Mouse (Mus musculus) lung, postnatal 0 days (tissue): ENCODE measurements at regions not wholly inside any gene's neighbourhood (a gene's known extent, or its start where the extent isn't known, plus 50 kb on each side); places are given as distances from the start of the nearest gene placed in this dataset.

Experiments
- ATAC-seq: fragments of 200-750 bp; cut with Nextera tagmentation; 2 replicates; pipeline ENCODE4 v1.8.0; 2017; ENCODE audit warnings: moderate library complexity
- DNase-seq: peaks from one replicate; pipeline ENCODE4 v3.0.0-alpha.2; 2016; ENCODE audit warnings: low spot score
- H3K27ac ChIP-seq: fragments of 300-500 bp; sonication (generic); 2 replicates; pipeline ENCODE4 v1.5.1; 2014; ENCODE audit warnings: antibody characterized with exemption, mild to moderate bottlenecking, low read length, mixed read lengths
- H3K27me3 ChIP-seq: fragments of 300-500 bp; sonication (generic); replicated peaks from 2 replicates; pipeline ENCODE4 v1.6.1; 2014; ENCODE audit warnings: low read length, mixed read lengths; ENCODE audit not compliant: insufficient read depth
- H3K36me3 ChIP-seq: fragments of 300-500 bp; sonication (generic); 2 replicates; pipeline ENCODE4 v1.6.1; 2014; ENCODE audit warnings: low read length, mixed read lengths; ENCODE audit not compliant: insufficient read depth
- H3K4me1 ChIP-seq: fragments of 300-500 bp; sonication (generic); 2 replicates; pipeline ENCODE4 v1.6.1; 2014; ENCODE audit warnings: antibody characterized with exemption, low read depth, low read length, mixed read lengths; ENCODE audit not compliant: insufficient read depth
- H3K4me2 ChIP-seq: fragments of 300-500 bp; sonication (generic); replicated peaks from 2 replicates; pipeline ENCODE4 v1.6.1; 2014; ENCODE audit warnings: low read depth, mild to moderate bottlenecking, low read length, moderate library complexity, mixed read lengths
- H3K4me3 ChIP-seq: fragments of 300-500 bp; sonication (generic); 2 replicates; pipeline ENCODE4 v1.5.1; 2014; ENCODE audit warnings: low read depth, low read length
- H3K9ac ChIP-seq: fragments of 300-500 bp; sonication (generic); replicated peaks from 2 replicates; pipeline ENCODE4 v1.6.1; 2014; ENCODE audit warnings: low read depth, mild to moderate bottlenecking
- H3K9me3 ChIP-seq: fragments of 300-500 bp; sonication (generic); 2 replicates; pipeline ENCODE4 v1.6.1; 2016; ENCODE audit warnings: low read length, mixed read lengths
- CTCF ChIP-seq: IDR thresholded peaks from 2 replicates; pipeline ENCODE4 v1.5.1; 2016; ENCODE audit warnings: antibody characterized with exemption, mild to moderate bottlenecking
- EP300 ChIP-seq: IDR thresholded peaks from 2 replicates; pipeline ENCODE4 v1.6.1; 2016; ENCODE audit warnings: antibody characterized with exemption, mild to moderate bottlenecking, control low read depth
- WGBS: fragments of 180-500 bp; shearing (Covaris S2); extraction: QIAGEN DNeasy Blood & Tissue Kit; methylation state at CpG from one replicate; pipeline ENCODE4 v1.1.7; 2014; 5-methylcytosine and 5-hydroxymethylcytosine counted together

- H3K27ac ChIP-seq, result no peak overlapping the region
- no peaks in the 10 kb centered on the region for H3K9me3 ChIP-seq
- no peak overlapping the region for H3K4me2 ChIP-seq
- ATAC-seq (no peak), DNase-seq (no peak)
- H3K9ac ChIP-seq, result no peak overlapping the region
- H3K36me3 ChIP-seq, result no peaks in the 10 kb centered on the region
- no peak overlapping the region for H3K4me3 ChIP-seq
- no peak for TF ChIP-seq EP300
- no peak for TF ChIP-seq CTCF
- no peaks in the 10 kb centered on the region for H3K27me3 ChIP-seq
- H3K4me1 ChIP-seq, result no peaks in the 10 kb centered on the region; the same call in 1 of the 2 replicates
- WGBS, result 83% methylated on average over 4 of the region's 4 CpGs
These were observed 50.6 kb upstream of the Lifr start for GRCm38 (mm10) chr15:7039825-7040224.
